Mouse (Mus musculus) left cerebral cortex, postnatal 4 days (tissue): Measurements from ENCODE around the gene Lbx1. TPM values are rescaled to one million over a fixed set of nuclear protein-coding genes. Genes with fewer than 3 reads are reported as not detected.

ENCODE experiments used
- DNase-seq: peaks from one replicate; pipeline ENCODE4 v3.0.0-alpha.2; 2022
- intact Hi-C: fragments of 180-260 bp; cut with DNase I; formaldehyde crosslinking; loops from one replicate; pipeline ENCODE4 v1.15.1; 2025
- total RNA-seq, 2 experiments: library from RNA; stranded (reverse); gene quantifications; 2 replicates each; pipeline ENCODE4 v1.2.3; 2021

Gene Lbx1
- total RNA-seq, 2 experiments from 2014 or later, result not detected

- peak; percentile 83 for DNase-seq
- intact Hi-C loops, result loop anchor here (2.0 to 5.0 kb wide), 3 partner anchors 216 to 526 kb away; partner anchors contain the start of gene Npm3
These were observed 14.8 kb downstream of the Lbx1 start for GRCm38 (mm10) chr19:45220593-45221457.

GRCm38 (mm10) chr19:45216240-45216639, 19.4 kb downstream of the Lbx1 start:
- DNase-seq, result no peak
- intact Hi-C loops, result no loop called here

DNA sequence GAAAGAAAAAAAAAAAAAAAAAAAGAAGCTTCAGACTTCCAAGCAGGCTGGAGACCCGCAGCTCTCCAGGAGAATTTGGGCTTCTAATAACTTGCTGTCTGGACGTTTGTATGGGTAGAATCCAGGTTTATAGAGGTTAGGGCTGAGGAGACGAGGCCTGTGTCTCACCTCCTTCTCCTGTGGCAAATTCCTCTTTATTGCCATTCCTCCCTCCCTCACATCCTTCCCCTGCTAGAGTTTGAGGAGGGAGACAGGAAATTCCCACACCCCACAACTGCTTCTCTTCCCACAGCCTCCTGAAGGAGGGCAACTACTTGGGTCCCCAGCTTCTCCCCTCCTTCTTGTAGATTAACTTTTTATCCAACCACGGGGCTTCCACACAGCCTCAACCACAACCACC, 20.2 kb downstream of the Lbx1 start:
- no peak for DNase-seq
- intact Hi-C loops, result no loop called here

- intact Hi-C loops, result no loop called here
- no peak for DNase-seq
These were observed 25.7 kb downstream of the Lbx1 start for GRCm38 (mm10) chr19:45209776-45210422.

DNA sequence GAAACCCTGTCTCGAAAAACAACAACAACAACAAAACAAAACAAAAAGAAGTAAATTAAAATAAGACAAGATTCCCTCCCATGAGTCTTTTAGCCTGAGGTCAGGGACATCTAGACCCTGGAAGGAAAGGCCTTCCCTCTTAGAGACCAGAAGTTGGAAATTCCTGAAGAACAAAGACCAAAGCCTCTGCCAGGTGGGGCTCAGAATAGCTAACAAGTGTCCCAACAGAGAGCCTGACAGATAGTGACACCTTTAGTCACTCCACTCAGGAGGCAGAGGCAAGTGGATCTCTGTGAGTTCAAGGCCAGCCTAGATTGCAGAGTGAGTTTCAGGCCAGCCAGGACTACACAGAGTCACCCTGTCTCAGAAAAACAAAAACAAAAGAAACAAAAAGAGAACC, 26.4 kb downstream of the Lbx1 start:
- no peak for DNase-seq
- intact Hi-C loops, result no loop called here

DNA sequence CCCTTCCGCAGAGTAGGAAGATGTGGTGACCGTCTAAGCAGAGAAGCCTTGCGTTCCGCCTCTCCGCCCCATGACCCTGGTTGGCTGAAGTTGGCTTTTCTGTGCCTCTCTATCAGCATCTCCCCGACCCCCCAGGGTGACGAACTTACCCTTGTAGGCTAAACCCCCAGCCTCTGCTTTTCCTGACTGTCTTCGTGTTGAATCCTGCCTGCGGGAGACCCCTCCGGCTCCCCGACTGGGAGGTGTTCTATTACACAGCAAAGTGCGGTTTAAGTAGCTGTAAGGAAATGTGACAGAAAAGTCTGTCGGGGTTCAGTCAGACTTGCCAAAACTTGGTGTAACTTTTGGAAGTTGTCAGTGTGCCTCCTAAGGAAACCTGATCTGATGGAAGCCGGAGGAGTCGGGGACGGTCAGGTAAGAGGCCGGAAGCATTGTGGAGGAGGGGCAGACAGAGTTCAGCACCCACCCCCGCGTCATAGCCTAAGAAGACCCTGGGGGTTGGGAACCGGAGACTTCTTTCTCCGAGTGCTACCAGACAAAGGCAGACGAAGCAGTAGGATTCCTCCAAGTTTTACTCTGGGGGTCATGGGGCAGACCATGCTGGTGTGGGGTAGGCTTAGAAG, 27.1 kb downstream of the Lbx1 start:
- no peak for DNase-seq
- intact Hi-C loops, result no loop called here

GRCm38 (mm10) chr19:45207662-45208437, 27.8 kb downstream of the Lbx1 start:
- no peak for DNase-seq
- intact Hi-C loops, result no loop called here

GRCm38 (mm10) chr19:45207153-45207552, 28.5 kb downstream of the Lbx1 start:
- DNase-seq, result no peak
- intact Hi-C loops, result no loop called here

DNA sequence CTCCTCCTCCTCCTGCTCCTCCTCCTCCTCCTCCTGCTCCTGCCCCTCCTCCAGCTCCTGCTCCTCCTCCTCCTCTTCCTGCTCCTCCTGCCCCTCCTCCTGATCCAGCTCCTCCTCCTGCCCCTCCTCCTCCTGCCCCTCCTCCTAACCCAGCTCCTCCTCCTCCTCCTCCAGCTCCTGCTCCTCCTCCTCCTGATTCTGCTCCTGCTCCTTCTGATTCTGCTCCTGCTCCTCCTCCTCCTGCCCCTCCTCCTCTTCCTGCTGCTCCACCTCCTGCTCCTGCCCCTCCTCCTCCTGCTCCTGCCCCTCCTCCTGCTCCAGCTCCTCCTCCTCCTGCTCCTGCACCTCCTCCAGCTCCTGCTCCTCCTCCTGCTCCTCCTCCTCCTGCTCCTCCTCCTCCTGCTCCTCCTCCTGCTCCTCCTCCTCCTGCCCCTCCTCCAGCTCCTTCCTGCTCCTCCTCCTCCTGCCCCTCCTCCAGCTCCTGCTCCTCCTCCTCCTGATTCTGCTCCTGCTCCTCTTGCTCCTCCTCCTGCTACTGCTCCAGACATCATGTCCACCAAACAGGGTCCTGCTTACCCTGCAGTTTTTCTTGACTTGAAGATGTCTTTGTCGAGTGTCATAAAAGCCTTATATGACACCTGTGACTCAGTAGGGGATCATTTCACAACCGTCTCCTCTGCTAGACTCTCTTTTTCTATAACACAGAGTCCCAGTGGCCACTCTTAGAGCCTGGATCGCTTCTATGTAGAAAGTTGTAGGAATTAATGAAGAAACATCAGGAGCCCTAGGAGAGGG, 30.1 kb downstream of the Lbx1 start:
- intact Hi-C loops, result no loop called here
- no peak for DNase-seq

GRCm38 (mm10) chr19:45196967-45197366, 38.6 kb downstream of the Lbx1 start:
- DNase-seq, result no peak
- intact Hi-C loops, result no loop called here

DNA sequence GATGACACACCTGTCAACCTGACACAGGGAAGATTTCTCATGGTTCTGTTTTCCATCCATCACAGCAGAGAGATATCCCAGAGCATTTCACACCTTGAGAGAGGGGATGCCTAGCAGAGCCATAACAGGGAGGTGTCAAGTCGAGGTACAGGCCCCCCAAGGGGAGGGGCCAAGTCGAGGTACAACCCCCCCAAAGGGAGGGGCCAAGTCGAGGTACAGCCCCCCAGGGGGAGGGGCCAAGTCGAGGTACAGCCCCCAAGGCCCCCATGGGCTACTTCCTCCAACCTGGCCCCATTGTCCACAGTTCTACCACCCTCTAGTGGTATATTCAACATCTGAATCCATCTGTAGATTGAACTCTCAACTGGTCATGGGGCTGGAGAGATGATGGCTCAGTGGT, 41.0 kb downstream of the Lbx1 start:
- DNase-seq, result no peak
- intact Hi-C loops, result no loop called here

Other genes starting within 250 kb of the Lbx1 start
- gene Sema4g, start 246.7 kb downstream of the Lbx1 start, total RNA-seq, result 100 to 1,000 TPM; 116 to 123 TPM
- 10 to 100 TPM; 16.0 to 17.3 TPM for gene Twnk, start 230.1 kb downstream of the Lbx1 start, total RNA-seq
- gene Mrpl43, start 229.4 kb downstream of the Lbx1 start, total RNA-seq, result 10 to 100 TPM; 41.3 to 41.6 TPM
- gene Lzts2, start 221.4 kb downstream of the Lbx1 start, total RNA-seq, result 10 to 100 TPM; 30.2 to 35.1 TPM
- 1 to 10 TPM; 8.0 to 8.2 TPM for gene Pdzd7, start 190.1 kb downstream of the Lbx1 start, total RNA-seq
- gene Sfxn3, start 188.3 kb downstream of the Lbx1 start, total RNA-seq, result 100 to 1,000 TPM; 108 to 128 TPM
- 1 to 10 TPM in 1 of 2 experiments, under 1 TPM in 1; 0.70 to 1.8 TPM for gene Kazald1, start 160.6 kb downstream of the Lbx1 start, total RNA-seq
- gene Tlx1, start 85.1 kb downstream of the Lbx1 start, total RNA-seq, result not detected
- gene Btrc, start 127.9 kb upstream of the Lbx1 start, total RNA-seq, result 10 to 100 TPM; 74.0 to 80.0 TPM